Mouse (Mus musculus) E14TG2a.4 (cell line): Measurements from ENCODE around the gene Klhl25.

Source experiments
- H3K27me3 ChIP-seq: 2 replicates; pipeline ENCODE4 v1.6.1; 2014; ENCODE audit warnings: low read length, control low read depth; ENCODE audit not compliant: insufficient read depth
- H3K36me3 ChIP-seq: 2 replicates; pipeline ENCODE4 v1.6.1; 2014; ENCODE audit warnings: low read length, control low read depth; ENCODE audit not compliant: insufficient read depth
- H3K4me1 ChIP-seq: replicated peaks from 2 replicates; pipeline ENCODE4 v1.6.1; 2014; ENCODE audit warnings: low read depth, low read length, control low read depth
- H3K4me3 ChIP-seq: replicated peaks from 2 replicates; pipeline ENCODE4 v1.5.1; 2014; ENCODE audit warnings: mild to moderate bottlenecking, low read length
- H3K9me3 ChIP-seq: 2 replicates; pipeline ENCODE4 v1.6.1; 2014; ENCODE audit warnings: low read length, control low read depth
- CTCF ChIP-seq: conservative IDR thresholded peaks from 2 replicates; pipeline ENCODE4 v1.5.1; 2014; ENCODE audit warnings: low read length
- NANOG ChIP-seq: IDR thresholded peaks from 2 replicates; pipeline ENCODE4 v1.6.1; 2014; ENCODE audit warnings: borderline replicate concordance, low read length, mixed read lengths
- POU5F1 ChIP-seq: IDR thresholded peaks from 2 replicates; pipeline ENCODE4 v1.6.1; 2014; ENCODE audit warnings: low read length, borderline replicate concordance

Klhl25 gene

DNA sequence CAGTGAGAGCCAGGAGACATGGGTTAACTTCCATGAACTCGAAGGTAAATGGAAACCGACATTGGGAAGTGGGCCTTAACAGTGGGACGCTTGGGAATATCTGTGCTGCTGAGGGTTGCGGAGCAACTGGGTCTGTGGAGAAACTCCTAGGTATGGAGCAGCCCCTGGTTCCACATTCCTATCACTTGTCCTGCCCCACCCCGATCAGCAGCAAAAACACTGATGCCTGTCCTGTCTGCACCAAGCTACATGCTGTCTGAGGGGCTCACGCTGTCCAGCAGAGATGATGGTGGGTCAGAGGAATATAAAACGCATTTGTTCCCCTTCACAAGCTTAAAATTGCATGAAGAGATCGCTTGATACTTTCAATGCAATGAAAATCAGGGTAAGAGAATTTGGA is 32.1 kb downstream of the Klhl25 start:
- no peaks in the 10 kb centered on the region for H3K27me3 ChIP-seq

DNA sequence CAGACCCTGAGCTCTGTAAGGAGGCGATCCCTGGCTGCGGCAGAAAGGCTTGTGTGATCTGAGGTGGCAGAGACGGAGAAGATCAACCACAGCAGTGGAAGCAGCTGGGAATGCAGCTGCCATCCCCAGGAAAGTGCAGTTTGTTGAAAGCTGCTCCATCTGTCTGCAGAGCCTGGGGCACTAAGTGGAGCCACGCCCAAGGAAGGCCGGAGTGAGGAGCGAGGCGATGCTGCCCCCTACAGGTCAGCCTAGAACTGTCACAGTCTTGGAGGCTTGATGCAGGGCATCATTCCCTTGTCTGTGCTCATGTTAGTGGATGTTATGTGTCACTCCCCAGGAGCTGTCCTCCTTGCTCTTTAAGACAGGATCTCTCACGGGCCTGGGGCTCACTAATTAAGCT is 32.5 kb downstream of the Klhl25 start:
- H3K9me3 ChIP-seq, result no peaks in the 10 kb centered on the region
- H3K27me3 ChIP-seq, result no peaks in the 10 kb centered on the region
- H3K36me3 ChIP-seq, result no peaks in the 10 kb centered on the region
- TF ChIP-seq NANOG (no peak), POU5F1 (no peak), CTCF (peak; percentile 66)
- H3K4me3 ChIP-seq, result no peak overlapping the region
- H3K4me1 ChIP-seq, result peaks cover 5% of the 10 kb centered on the region

More for the DNA sequence above, 32.1 kb downstream of the Klhl25 start:
- no peaks in the 10 kb centered on the region for H3K36me3 ChIP-seq
- no peaks in the 10 kb centered on the region for H3K9me3 ChIP-seq
- peaks cover 5% of the 10 kb centered on the region for H3K4me1 ChIP-seq
- H3K4me3 ChIP-seq, result no peak overlapping the region
- TF ChIP-seq CTCF (no peak), NANOG (no peak), POU5F1 (no peak)

DNA sequence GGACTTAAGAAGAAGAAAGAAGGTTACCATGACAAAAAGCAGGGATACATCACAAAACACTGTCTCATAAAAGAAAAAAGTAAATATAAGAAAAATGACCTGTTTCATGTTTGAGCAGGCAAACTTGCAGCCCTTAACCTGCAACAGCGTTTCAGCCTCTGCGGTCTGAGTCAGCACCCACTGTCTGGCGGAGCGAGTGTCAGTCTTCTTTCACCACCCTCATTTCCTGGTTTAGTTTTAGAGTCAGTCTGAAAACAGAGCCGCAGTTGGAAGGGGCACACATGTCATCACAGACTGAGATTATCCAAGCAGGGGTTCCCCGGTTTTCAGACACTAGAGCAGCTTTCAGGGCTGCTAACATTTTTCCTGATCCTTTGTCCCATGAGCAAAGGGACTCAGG is 33.3 kb downstream of the Klhl25 start:
- H3K4me3 ChIP-seq, result no peak overlapping the region
- H3K9me3 ChIP-seq, result no peaks in the 10 kb centered on the region
- TF ChIP-seq NANOG, result no peak
- TF ChIP-seq POU5F1, result no peak
- no peak for TF ChIP-seq CTCF
- H3K36me3 ChIP-seq, result no peaks in the 10 kb centered on the region
- no peaks in the 10 kb centered on the region for H3K27me3 ChIP-seq
- peaks cover 5% of the 10 kb centered on the region for H3K4me1 ChIP-seq

DNA sequence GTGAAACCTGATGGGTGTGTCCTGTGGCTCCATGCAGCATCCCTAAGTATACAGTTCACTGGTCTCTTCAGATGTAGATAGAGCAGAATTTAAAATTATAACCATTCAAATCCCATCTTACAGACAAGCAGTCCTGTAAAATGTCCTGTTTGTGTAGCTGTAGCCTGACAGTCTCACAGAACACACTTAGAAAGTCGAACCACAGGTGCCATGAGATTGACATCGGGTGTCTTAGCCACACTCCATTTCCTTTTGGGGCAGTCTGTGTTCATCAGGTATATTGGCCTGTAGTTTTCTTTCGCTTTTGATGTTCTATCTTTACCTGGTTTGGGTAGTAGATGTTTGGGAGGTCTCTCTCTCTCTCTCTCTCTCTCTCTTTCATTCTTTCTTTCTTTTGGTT is 33.7 kb downstream of the Klhl25 start:
- TF ChIP-seq POU5F1 (no peak), NANOG (no peak), CTCF (no peak)
- Histone ChIP-seq H3K4me3 (no peak overlapping the region), H3K27me3 (no peaks in the 10 kb centered on the region)

DNA sequence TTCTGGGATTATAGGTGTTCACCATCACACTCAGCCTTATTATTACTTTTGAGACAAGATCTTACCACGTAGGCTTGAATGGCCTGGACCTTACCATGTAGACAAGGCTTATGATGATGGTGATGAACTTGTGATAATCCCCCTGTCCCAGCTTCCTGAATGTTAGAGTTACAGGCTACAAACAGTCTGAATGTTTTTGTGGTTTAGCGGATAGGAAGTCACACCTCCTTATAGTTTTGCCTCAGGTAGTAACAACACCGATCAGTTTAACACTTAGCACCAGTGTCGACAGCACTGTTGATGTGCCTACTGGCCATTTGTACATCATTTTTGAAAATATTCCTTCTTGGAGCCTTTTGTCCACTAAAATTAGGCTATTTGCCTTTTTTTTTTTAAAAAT is 43.4 kb downstream of the Klhl25 start:
- no peak for TF ChIP-seq CTCF
- TF ChIP-seq POU5F1, result no peak
- no peak for TF ChIP-seq NANOG
- H3K4me1 ChIP-seq, result no peaks in the 10 kb centered on the region
- no peaks in the 10 kb centered on the region for H3K27me3 ChIP-seq
- no peak overlapping the region for H3K4me3 ChIP-seq
- peaks cover 4% of the 10 kb centered on the region; the same call in 1 of the 2 replicates for H3K9me3 ChIP-seq
- H3K36me3 ChIP-seq, result no peaks in the 10 kb centered on the region

More for the DNA sequence above, 33.7 kb downstream of the Klhl25 start:
- peaks cover 5% of the 10 kb centered on the region for H3K4me1 ChIP-seq
- H3K36me3 ChIP-seq, result no peaks in the 10 kb centered on the region
- no peaks in the 10 kb centered on the region for H3K9me3 ChIP-seq

DNA sequence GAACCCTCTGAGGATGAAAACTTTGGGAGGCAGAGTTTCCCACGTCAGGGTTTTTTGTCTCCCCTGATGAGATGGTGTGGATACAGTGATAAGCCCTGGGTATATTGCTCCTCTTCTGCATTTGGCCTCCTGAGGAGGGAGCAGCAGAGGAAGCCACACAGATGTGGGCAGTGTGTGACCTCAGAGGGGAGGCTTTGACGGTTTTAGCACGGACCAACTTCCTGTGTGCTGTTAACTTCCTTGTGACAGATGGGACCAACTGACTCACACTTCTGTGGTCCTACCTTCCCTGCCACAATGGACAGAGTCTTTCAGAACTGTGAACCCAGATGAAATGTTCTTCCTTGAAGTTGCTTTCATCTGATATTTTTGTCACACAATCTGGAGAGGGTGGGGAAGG is 44.6 kb downstream of the Klhl25 start:
- Histone ChIP-seq H3K4me1 (no peaks in the 10 kb centered on the region), H3K27me3 (no peaks in the 10 kb centered on the region), H3K9me3 (peaks cover 4% of the 10 kb centered on the region; the same call in 1 of the 2 replicates), H3K4me3 (no peak overlapping the region), H3K36me3 (no peaks in the 10 kb centered on the region)
- TF ChIP-seq POU5F1, result no peak
- no peak for TF ChIP-seq NANOG
- TF ChIP-seq CTCF, result no peak

DNA sequence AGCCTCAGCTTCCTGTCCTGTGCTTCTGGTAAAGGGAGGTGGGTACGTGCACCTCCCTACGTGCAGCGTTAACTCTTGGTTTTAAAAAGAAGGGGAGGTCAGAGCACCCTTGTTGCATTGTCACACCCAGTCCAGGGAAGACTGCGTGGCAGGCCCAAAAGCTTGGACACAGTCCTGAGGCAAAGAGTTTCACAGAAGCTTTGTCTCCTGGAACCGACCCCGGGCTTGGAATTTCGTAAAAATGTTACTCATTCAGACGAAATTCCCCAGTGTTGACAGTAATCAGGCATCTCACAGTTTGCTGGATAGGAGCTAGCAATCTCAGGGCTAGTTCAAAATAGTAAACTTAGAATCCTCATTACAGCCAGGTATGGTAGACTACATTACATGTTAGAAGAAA is 45.6 kb downstream of the Klhl25 start:
- Histone ChIP-seq H3K4me3 (no peak overlapping the region), H3K4me1 (no peaks in the 10 kb centered on the region), H3K9me3 (peaks cover 4% of the 10 kb centered on the region; the same call in 1 of the 2 replicates), H3K36me3 (no peaks in the 10 kb centered on the region), H3K27me3 (no peaks in the 10 kb centered on the region)
- no peak for TF ChIP-seq POU5F1
- TF ChIP-seq NANOG, result no peak
- no peak for TF ChIP-seq CTCF

GRCm38 (mm10) chr7:75897041-75897440 is 48.9 kb downstream of the Klhl25 start:
- no peaks in the 10 kb centered on the region for H3K27me3 ChIP-seq
- H3K4me3 ChIP-seq, result no peak overlapping the region
- H3K9me3 ChIP-seq, result peaks cover 4% of the 10 kb centered on the region; the same call in 1 of the 2 replicates
- TF ChIP-seq NANOG (no peak), CTCF (no peak), POU5F1 (no peak)
- no peaks in the 10 kb centered on the region for H3K4me1 ChIP-seq
- no peaks in the 10 kb centered on the region for H3K36me3 ChIP-seq

DNA sequence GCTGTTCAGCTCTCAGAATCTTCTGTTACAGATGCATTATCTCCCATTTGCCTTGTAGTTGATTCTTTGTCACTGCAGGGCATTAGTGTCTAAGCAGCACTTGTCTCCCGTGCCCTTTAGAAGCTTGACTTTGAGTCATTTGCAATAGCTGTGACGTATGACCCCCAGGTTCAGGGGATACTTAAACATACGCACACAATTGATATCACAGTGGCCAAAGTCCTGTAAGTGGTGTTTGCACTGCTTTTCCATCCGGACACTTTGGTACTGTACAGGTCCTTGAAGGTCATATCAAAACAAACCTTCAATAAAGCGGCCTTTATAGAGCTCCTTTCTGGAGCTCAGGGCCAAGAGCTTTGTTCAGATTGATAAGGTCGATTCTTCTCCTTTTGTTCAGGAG is 51.0 kb downstream of the Klhl25 start:
- H3K27me3 ChIP-seq, result no peaks in the 10 kb centered on the region
- H3K9me3 ChIP-seq, result 0 out of 2 replicates have a peak, but pooled peaks cover 1% of the 10 kb centered on the region
- H3K4me1 ChIP-seq, result no peaks in the 10 kb centered on the region
- H3K4me3 ChIP-seq, result no peak overlapping the region
- H3K36me3 ChIP-seq, result no peaks in the 10 kb centered on the region
- TF ChIP-seq CTCF (no peak), POU5F1 (no peak), NANOG (no peak; the same call in 1 of the 2 replicates)
